Mouse (Mus musculus) megakaryocyte, embryonic 14.5 days (primary cell): ENCODE data around the gene Tmem136. TPM values are rescaled to one million over a fixed set of nuclear protein-coding genes. Genes with fewer than 3 reads are reported as not detected.

Source experiments
- H3K27me3 ChIP-seq: replicated peaks from 2 replicates; pipeline ENCODE3; 2012; ENCODE audit warnings: inconsistent platforms
- H3K36me3 ChIP-seq: replicated peaks from 2 replicates; pipeline ENCODE3; 2012; ENCODE audit warnings: low read length, inconsistent platforms, mixed read lengths
- H3K4me1 ChIP-seq: 2 replicates; pipeline ENCODE4 v1.6.1; 2012; ENCODE audit warnings: inconsistent platforms
- H3K4me3 ChIP-seq: replicated peaks from 2 replicates; pipeline ENCODE3; 2012; ENCODE audit warnings: moderate library complexity, mild to moderate bottlenecking, inconsistent platforms
- H3K9me3 ChIP-seq: 2 replicates; pipeline ENCODE4 v1.6.1; 2012; ENCODE audit warnings: inconsistent platforms
- FLI1 ChIP-seq: IDR thresholded peaks from 2 replicates; pipeline ENCODE4 v1.6.1; 2012; ENCODE audit warnings: low read length, inconsistent platforms, mixed read lengths
- GATA1 ChIP-seq: IDR thresholded peaks from 3 replicates; pipeline ENCODE4 v1.6.1; 2012; ENCODE audit warnings: mixed read lengths, low read length, inconsistent platforms, borderline replicate concordance
- polyA plus RNA-seq: library from polyadenylated mRNA; stranded (reverse); fragments of >175 nt; gene quantifications from 2 replicates; pipeline ENCODE4 v1.2.3, GENCODE M21; 2012; ENCODE audit warnings: low replicate concordance; ENCODE audit not compliant: insufficient read depth

Tmem136 gene
- polyA plus RNA-seq, 1 experiment = not detected

DNA sequence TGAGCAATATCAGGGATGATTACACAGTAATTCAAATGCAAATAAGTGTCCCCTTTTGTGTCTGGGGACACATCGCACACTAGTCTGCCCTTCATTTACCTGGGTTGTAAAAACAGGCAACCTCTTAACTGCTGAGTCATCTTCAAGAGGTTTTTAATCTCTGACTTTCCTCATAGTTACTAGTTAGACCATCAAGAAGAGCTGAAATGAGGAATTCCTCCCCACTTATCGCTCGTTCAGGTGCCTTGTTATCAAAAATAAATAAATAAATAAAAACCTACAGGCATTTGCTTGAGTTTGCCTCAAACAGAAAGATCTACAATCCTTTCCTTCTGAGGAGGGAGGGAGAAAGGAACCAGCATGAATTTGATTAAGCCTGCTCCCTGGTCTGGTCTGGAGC is 7.6 kb downstream of the Tmem136 start:
- no peak overlapping the region for H3K4me3 ChIP-seq
- no peaks in the 10 kb centered on the region for H3K36me3 ChIP-seq
- peaks cover 56% of the 10 kb centered on the region for H3K27me3 ChIP-seq
- peaks cover 29% of the 10 kb centered on the region for H3K4me1 ChIP-seq
- no peak for TF ChIP-seq GATA1
- TF ChIP-seq FLI1 = no peak
- H3K9me3 ChIP-seq = peaks cover 5% of the 10 kb centered on the region; the same call in 1 of the 2 replicates

DNA sequence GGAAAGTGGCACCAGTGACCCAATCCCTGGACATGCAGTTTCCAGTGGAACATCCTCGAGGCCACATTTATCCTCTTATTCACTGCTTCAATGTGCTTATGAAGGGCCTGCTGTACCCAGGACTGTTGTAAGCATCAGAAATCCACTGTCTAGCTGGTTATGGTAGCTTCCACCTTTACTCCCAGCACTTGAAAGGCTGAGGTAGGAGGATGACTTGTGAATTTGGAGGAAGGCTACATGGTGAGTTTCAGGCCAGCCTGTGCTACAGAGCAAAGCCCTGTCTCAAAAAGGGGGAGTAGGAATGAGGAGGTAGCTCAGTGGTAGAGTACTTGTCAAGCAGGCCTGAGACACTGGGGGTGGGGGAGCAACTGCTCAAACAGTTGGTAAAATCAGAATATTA is 8.3 kb downstream of the Tmem136 start:
- H3K27me3 ChIP-seq = peaks cover 54% of the 10 kb centered on the region

DNA sequence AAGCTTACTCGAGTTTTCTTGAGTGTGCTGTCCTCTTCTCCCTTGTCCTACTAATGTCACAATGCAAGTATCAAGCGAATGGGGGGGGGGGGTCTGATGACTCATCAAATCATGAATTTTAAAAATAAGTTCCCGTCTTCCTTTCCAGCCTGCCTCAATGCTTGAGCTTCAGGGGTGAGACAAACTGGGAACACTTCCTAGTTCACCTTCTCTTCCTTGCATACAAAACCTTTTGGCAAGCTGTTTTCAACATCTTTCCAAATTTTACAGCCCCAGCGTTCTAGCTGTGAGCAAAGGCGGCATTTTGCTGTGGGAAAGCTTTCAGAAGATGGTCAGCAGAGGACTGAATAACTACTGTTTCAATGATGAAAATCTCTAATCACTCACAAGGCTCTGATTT is 8.8 kb downstream of the Tmem136 start:
- no peaks in the 10 kb centered on the region for H3K36me3 ChIP-seq
- no peak overlapping the region for H3K4me3 ChIP-seq
- H3K4me1 ChIP-seq = peaks cover 37% of the 10 kb centered on the region
- peaks cover 5% of the 10 kb centered on the region; the same call in 1 of the 2 replicates for H3K9me3 ChIP-seq
- H3K27me3 ChIP-seq = peaks cover 55% of the 10 kb centered on the region
- no peak for TF ChIP-seq FLI1
- TF ChIP-seq GATA1 = no peak

More for the DNA sequence above, 8.3 kb downstream of the Tmem136 start:
- no peak for TF ChIP-seq GATA1
- TF ChIP-seq FLI1 = no peak
- H3K4me3 ChIP-seq = no peak overlapping the region
- no peaks in the 10 kb centered on the region for H3K36me3 ChIP-seq
- peaks cover 5% of the 10 kb centered on the region; the same call in 1 of the 2 replicates for H3K9me3 ChIP-seq
- H3K4me1 ChIP-seq = peaks cover 33% of the 10 kb centered on the region

DNA sequence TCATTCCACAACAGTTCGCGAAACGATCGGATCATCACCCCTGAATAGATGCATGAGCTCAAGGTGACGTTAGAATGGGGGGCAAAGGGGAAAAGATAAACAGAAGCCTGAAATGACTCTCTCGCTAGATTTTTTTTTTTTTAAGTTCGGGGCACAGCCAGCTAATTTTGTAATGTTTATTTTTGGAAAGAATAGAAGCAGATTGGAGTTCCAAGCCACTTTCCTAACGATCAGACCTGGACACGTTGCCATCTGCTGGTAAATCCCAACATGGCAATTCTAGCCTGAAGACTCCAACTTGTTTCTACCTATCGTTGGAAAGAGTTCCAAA is 9.2 kb downstream of the Tmem136 start, which contains the start of gene Arhgef12:
TSS of gene Arhgef12 (minus strand) at position 53 of the 331 bp plus-strand sequence.
- TF ChIP-seq FLI1 = no peak
- TF ChIP-seq GATA1 = no peak
- Histone ChIP-seq H3K27me3 (peaks cover 53% of the 10 kb centered on the region), H3K4me1 (peaks cover 40% of the 10 kb centered on the region)

DNA sequence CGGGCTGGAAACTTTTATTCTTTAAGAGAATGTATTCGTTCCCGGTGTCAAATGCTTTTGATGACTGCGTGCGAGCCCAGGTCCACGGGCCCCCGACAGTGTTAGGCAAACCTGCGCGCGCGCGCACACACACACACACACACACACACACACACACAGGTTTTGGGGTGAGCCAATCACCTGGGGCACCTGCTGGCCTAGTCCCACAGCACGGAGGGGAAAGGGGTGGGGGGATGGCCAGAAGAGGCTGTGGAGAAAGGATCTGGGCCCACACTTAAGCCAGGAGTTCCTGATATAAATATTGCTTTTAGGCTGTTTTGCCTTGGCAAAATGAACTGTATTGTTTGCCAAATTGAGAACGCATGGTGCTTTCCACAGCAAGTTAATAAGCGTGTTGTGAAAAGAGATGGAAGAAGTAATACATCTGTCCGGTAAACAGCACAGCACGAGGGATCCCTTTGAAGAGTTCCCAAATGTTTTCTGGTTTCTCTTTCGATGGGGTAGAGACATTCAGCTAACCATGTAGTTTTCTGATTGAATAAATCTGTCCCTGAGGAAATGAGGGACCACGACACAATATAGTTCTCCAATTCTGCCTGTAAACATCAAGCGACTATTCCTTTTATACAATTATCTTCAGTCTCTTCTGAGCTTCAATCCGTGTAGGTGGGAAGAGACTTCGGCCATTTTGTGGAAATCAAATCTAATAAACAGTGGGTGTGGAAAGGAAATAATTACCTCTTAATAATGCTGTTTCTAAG is 9.8 kb downstream of the Tmem136 start:
- H3K27me3 ChIP-seq = peaks cover 48% of the 10 kb centered on the region
- H3K4me3 ChIP-seq = peak overlapping the region; percentile 94
- no peak for TF ChIP-seq GATA1
- TF ChIP-seq FLI1 = no peak

More for the DNA sequence above, 9.2 kb downstream of the Tmem136 start, which contains the start of gene Arhgef12:
- Histone ChIP-seq H3K9me3 (peaks cover 5% of the 10 kb centered on the region; the same call in 1 of the 2 replicates), H3K4me3 (peak within 1 kb of the TSS; percentile 94), H3K36me3 (no peaks in the 10 kb centered on the region)

DNA sequence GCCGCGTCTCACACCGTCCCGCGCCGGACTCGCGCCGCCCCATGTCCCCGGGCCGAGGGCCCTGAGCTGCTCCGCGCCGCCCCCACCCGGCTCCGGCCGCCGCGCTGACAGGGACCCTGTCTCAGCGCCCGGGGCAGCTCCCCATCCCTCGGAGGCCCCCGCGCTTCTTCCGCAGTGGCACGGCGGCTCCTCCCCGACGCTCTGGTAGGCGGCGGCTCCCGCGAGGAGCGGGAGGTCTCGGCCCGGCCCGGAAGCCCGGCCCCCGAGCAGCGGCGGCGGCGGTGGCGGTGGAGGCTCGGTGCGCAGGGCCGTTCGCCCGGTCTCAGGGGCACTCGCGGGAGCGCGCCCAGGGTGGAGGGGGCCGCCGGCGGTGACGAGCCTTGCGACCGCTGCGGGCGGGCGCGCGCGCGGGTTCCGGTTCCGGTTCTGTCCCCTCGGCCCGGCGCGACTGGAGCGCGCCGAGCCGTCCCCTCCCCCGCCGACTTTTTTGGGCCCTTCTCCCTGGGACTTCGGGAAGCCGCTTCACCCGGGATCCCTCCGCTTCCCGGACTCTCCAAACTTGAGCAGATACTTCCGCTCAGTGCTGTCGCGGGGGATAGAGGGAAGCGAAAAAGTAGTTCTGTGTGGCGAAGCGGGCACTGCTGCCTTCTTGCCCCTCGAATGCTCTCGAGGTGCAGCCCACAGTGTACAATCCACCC is 10.6 kb downstream of the Tmem136 start:
- H3K27me3 ChIP-seq = peaks cover 40% of the 10 kb centered on the region
- no peak for TF ChIP-seq GATA1
- TF ChIP-seq FLI1 = no peak
- H3K9me3 ChIP-seq = no peaks in the 10 kb centered on the region
- peak overlapping the region; percentile 94 for H3K4me3 ChIP-seq
- peaks cover 42% of the 10 kb centered on the region for H3K4me1 ChIP-seq
- no peaks in the 10 kb centered on the region for H3K36me3 ChIP-seq

More for the DNA sequence above, 9.8 kb downstream of the Tmem136 start:
- Histone ChIP-seq H3K36me3 (no peaks in the 10 kb centered on the region), H3K4me1 (peaks cover 45% of the 10 kb centered on the region), H3K9me3 (peaks cover 5% of the 10 kb centered on the region; the same call in 1 of the 2 replicates)

DNA sequence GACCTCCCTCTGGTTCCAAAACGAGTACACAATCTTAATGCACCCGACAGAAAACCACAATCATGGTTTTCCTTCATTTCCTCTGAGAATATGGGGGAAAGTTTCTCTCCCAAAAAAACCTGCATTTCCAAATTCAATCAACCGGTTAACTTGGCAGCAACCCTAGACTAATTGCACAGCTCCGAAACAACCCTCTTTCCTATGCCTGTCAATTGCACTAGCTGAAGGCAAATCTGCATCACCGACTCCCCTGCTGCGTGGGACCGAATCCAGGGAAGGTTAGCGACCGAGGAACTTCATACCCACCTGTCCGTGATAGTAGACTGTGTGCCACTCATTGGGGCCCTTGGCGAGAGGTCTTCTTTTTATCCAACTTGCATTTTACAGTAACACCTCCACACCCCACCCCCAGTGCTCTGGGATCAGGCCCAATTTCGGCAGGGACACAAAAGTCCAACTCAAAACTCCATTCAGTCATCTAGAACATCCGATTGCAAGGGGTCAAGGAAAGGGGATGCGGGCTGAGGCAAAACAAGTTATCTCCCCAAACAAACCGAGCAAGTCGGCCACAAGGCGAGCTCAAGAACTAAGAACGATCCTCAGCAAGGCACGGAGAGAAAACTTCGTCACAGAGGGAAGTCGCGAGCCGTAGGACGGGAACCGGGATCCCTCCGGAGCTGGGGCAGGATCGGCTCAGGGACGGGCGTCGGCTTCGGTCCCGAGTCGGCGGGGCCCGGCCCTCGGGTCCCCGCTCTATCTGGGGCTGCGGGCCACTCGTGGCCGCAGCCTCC is 11.3 kb downstream of the Tmem136 start:
- no peaks in the 10 kb centered on the region for H3K36me3 ChIP-seq
- TF ChIP-seq FLI1 = no peak
- peaks cover 33% of the 10 kb centered on the region for H3K27me3 ChIP-seq
- peaks cover 44% of the 10 kb centered on the region for H3K4me1 ChIP-seq
- H3K4me3 ChIP-seq = peak overlapping the region; percentile 94
- no peaks in the 10 kb centered on the region for H3K9me3 ChIP-seq

DNA sequence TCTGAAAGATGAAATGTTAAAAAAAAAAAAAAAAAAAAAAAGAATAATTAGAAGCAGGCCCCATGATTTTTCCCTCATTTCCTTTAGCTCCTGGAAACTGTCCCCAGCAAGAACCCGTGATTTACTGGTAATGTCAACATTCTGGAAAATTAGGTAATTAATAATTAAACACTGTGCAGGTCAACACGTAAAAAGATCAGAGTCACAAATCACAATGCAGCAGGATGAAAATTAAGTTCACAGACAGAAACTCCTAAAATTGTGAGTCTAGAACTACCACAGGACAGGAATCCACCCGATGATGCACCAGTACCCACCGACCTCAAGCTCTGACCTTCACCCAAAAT is 11.9 kb downstream of the Tmem136 start:
- Histone ChIP-seq H3K4me3 (peak overlapping the region; percentile 94), H3K9me3 (no peaks in the 10 kb centered on the region), H3K27me3 (peaks cover 32% of the 10 kb centered on the region), H3K4me1 (peaks cover 44% of the 10 kb centered on the region), H3K36me3 (no peaks in the 10 kb centered on the region)
- TF ChIP-seq GATA1 (no peak), FLI1 (no peak)

DNA sequence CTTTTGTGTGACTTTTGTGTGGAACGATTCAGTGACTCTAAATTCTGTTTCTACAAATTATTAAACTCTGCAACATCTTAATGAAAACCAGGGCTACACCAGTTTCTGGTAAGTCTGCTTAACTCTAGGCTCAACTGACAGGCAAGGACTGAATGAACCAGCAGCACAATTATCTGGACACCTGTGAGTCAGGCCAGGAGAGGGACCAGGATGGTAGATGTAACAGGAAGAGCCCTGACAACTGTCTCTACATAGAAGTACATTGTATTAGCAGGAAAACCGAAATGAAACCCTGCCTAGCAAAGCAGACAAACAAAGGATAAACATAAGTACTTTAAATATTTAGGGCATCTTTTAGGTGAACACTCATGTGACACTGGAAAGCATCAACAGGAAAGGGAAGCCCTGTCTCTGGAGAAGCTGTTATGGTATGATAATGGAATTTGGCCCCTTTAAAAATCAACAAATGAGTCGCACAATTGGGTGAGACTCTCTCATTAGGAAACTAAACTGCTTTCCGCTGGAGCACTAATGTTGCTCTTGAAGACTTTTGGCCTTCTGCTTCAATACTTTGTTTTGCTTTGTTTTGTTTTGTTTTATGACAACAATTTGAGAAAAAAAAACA is 12.6 kb downstream of the Tmem136 start:
- Histone ChIP-seq H3K4me3 (peak overlapping the region; percentile 94), H3K9me3 (no peaks in the 10 kb centered on the region), H3K4me1 (peaks cover 46% of the 10 kb centered on the region), H3K27me3 (peaks cover 29% of the 10 kb centered on the region), H3K36me3 (no peaks in the 10 kb centered on the region)
- no peak for TF ChIP-seq FLI1
